Mouse (Mus musculus) ES-Bruce4 (cell line): Measurements from ENCODE around the gene Aars. TPM values are rescaled to one million over a fixed set of nuclear protein-coding genes. Genes with fewer than 3 reads are reported as not detected.
A peak's percentile ranks its signal among the peaks of the same experiment; 100 is the strongest.
"Not testable (repeated sequence)": the region's sequence is repeated elsewhere in the genome, so short reads cannot be mapped to it uniquely, and the experiment has no call there.

Source experiments
- H3K27ac ChIP-seq: 2 replicates; pipeline ENCODE4 v1.5.1; 2012; ENCODE audit warnings: low read length, inconsistent platforms; ENCODE audit not compliant: insufficient read depth
- H3K27me3 ChIP-seq: 2 replicates; pipeline ENCODE4 v1.6.1; 2012; ENCODE audit warnings: mild to moderate bottlenecking, low read length, inconsistent platforms; ENCODE audit not compliant: control insufficient read depth, poor library complexity, insufficient read depth, severe bottlenecking
- H3K36me3 ChIP-seq: 2 replicates; pipeline ENCODE4 v1.6.1; 2012; ENCODE audit warnings: inconsistent platforms, mild to moderate bottlenecking, low read length, moderate library complexity; ENCODE audit not compliant: control insufficient read depth, poor library complexity, insufficient read depth, severe bottlenecking
- H3K4me1 ChIP-seq: one replicate; pipeline ENCODE4 v1.8.1; 2011; ENCODE audit warnings: low read length; ENCODE audit not compliant: control insufficient read depth, insufficient read depth
- H3K4me3 ChIP-seq: 2 replicates; pipeline ENCODE4 v1.5.1; 2011; ENCODE audit warnings: low read depth, mild to moderate bottlenecking, low read length
- H3K9ac ChIP-seq: 2 replicates; pipeline ENCODE4 v1.6.1; 2012; ENCODE audit warnings: low read depth, mild to moderate bottlenecking, inconsistent platforms; ENCODE audit not compliant: poor library complexity, severe bottlenecking
- H3K9me3 ChIP-seq: replicated peaks from 2 replicates; pipeline ENCODE4 v1.6.1; 2012; ENCODE audit warnings: mild to moderate bottlenecking, low read length, inconsistent platforms; ENCODE audit not compliant: control insufficient read depth, poor library complexity, insufficient read depth, severe bottlenecking
- CTCF ChIP-seq: IDR thresholded peaks from one replicate; pipeline ENCODE4 v1.8.1; 2011; ENCODE audit warnings: low read depth, low read length
- EP300 ChIP-seq: IDR thresholded peaks from 2 replicates; pipeline ENCODE4 v1.6.1; 2011; ENCODE audit warnings: low read depth, low read length; ENCODE audit not compliant: insufficient read depth
- POLR2A ChIP-seq: IDR thresholded peaks from one replicate; pipeline ENCODE4 v1.8.1; 2011; ENCODE audit warnings: low read length; ENCODE audit not compliant: insufficient read depth
- polyA plus RNA-seq: library from polyadenylated mRNA; stranded (reverse); fragments of >200 nt; gene quantifications from 2 replicates; pipeline ENCODE4 v1.2.4, GENCODE M21; 2011; ENCODE audit warnings: low read depth; ENCODE audit not compliant: missing spikeins, insufficient read depth, insufficient read length

The Aars gene
- 146 and 153 TPM in 2 replicates for polyA plus RNA-seq

- no peak for TF ChIP-seq CTCF
- TF ChIP-seq POLR2A, result no peak
- TF ChIP-seq EP300, result no peak
- Histone ChIP-seq H3K4me1 (no peaks in the 10 kb centered on the region), H3K9ac (peak within 1 kb of the TSS; percentile 94), H3K4me3 (peak within 1 kb of the TSS; percentile 92), H3K27ac (peak within 1 kb of the TSS; percentile 83), H3K27me3 (no peaks in the 10 kb centered on the region), H3K36me3 (peaks cover 27% of the 10 kb centered on the region), H3K9me3 (no peaks in the 10 kb centered on the region)
Measured at GRCm38 (mm10) chr8:111032916-111033315, at the start of gene Aars. Aars (plus strand) TSS chr8:111033144.

GRCm38 (mm10) chr8:110987805-110988744 lies 44.9 kb upstream of the Aars start:
- no peaks in the 10 kb centered on the region for H3K9me3 ChIP-seq

GRCm38 (mm10) chr8:110990017-110990416 lies 42.9 kb upstream of the Aars start:
- Histone ChIP-seq H3K27me3 (no peaks in the 10 kb centered on the region), H3K9ac (no peak overlapping the region), H3K36me3 (peaks cover 75% of the 10 kb centered on the region), H3K4me1 (no peaks in the 10 kb centered on the region), H3K9me3 (no peaks in the 10 kb centered on the region), H3K27ac (no peak overlapping the region), H3K4me3 (no peak overlapping the region)
- TF ChIP-seq CTCF, result no peak
- TF ChIP-seq POLR2A, result no peak
- TF ChIP-seq EP300, result no peak

More at GRCm38 (mm10) chr8:110987805-110988744, 44.9 kb upstream of the Aars start:
- Histone ChIP-seq H3K36me3 (peaks cover 90% of the 10 kb centered on the region), H3K27me3 (no peaks in the 10 kb centered on the region), H3K27ac (no peak overlapping the region), H3K4me1 (no peaks in the 10 kb centered on the region), H3K4me3 (no peak overlapping the region), H3K9ac (no peak overlapping the region)
- TF ChIP-seq CTCF, result no peak
- TF ChIP-seq EP300, result no peak
- no peak for TF ChIP-seq POLR2A

- TF ChIP-seq EP300 (no peak), CTCF (no peak), POLR2A (no peak)
- H3K9ac ChIP-seq, result peak overlapping the region; percentile 87
- H3K27me3 ChIP-seq, result no peaks in the 10 kb centered on the region
- H3K9me3 ChIP-seq, result no peaks in the 10 kb centered on the region
- H3K27ac ChIP-seq, result no peak overlapping the region
- no peaks in the 10 kb centered on the region for H3K4me1 ChIP-seq
- peaks cover 18% of the 10 kb centered on the region for H3K36me3 ChIP-seq
- H3K4me3 ChIP-seq, result peak overlapping the region; percentile 70
Measured at GRCm38 (mm10) chr8:110996641-110997430, 36.1 kb upstream of the Aars start.

DNA sequence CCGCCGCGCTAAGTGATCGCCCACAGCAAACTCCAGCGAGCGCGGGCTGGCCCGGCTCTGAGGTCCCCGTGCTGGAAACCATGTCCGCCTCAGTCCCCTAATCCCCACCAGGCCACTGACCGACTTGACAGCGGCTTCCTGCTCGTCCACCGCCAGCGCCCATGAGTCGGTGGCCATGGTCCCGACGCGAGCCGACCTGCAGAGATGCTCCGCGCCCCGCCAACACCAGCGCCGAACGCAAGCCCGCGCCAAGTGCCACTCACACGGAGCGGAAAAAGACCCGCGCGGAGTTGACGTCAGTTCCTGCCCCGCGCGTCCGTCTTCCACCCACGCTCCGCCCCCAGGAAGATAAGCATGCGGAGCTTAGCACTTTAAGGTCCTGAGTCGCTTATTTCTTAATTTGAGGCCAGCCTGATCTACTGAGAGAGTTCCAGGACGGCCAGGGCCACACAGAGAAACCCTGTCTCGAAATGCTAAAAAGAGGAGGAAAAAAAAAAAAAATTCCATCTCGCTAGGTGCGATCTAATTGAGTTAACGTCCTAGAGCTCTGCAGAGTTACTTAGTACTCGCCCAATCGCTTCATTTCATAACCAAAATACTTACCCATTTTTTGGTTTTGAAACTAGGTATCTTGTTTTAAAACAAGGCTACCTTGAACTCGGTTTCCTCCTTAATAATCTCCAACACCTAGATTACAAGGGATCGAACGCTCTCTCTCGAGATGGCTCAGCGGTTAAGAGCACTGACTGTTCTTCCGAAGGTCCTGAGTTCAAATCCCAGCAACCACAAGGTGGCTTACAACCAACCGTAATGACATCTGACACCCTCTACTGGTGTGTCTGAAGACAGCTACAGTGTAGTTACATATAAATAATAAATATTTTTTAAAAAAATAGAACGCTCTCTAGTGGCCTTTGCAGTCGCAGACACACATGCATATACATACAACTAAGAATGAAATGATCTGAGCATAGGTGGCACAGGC lies 35.1 kb upstream of the Aars start, which contains the start of gene Ddx19a:
Gene Ddx19a, minus strand, starts transcription at position 254 of the 985 bp plus-strand sequence.
- peak within 1 kb of the TSS; percentile 23; the same call in 1 of the 2 replicates for H3K27ac ChIP-seq
- H3K4me3 ChIP-seq, result peak within 1 kb of the TSS; percentile 70
- no peaks in the 10 kb centered on the region for H3K9me3 ChIP-seq
- H3K36me3 ChIP-seq, result peaks cover 10% of the 10 kb centered on the region
- H3K4me1 ChIP-seq, result no peaks in the 10 kb centered on the region
- peak; percentile 36 for TF ChIP-seq POLR2A
- TF ChIP-seq EP300, result no peak
- TF ChIP-seq CTCF, result no peak
- H3K9ac ChIP-seq, result peak within 1 kb of the TSS; percentile 87
- H3K27me3 ChIP-seq, result no peaks in the 10 kb centered on the region

- H3K4me1 ChIP-seq, H3K4me3 ChIP-seq, H3K9ac ChIP-seq, H3K9me3 ChIP-seq, H3K27me3 ChIP-seq, H3K27ac ChIP-seq: not testable (repeated sequence)
- peaks cover 45% of the 10 kb centered on the region for H3K36me3 ChIP-seq
Measured at GRCm38 (mm10) chr8:111010230-111010991, 22.5 kb upstream of the Aars start.

- not testable (repeated sequence) for H3K9ac ChIP-seq
Measured at GRCm38 (mm10) chr8:111026609-111027008, 6.3 kb upstream of the Aars start.

More at GRCm38 (mm10) chr8:111026609-111027008, 6.3 kb upstream of the Aars start:
- H3K4me1 ChIP-seq, H3K27ac ChIP-seq, H3K4me3 ChIP-seq, H3K9me3 ChIP-seq, H3K36me3 ChIP-seq, H3K27me3 ChIP-seq: not testable (repeated sequence)
